Mouse (Mus musculus): ENCODE measurements around the gene Dock1.

GRCm38 (mm10) chr7:134671003-134671461, 578 bp downstream of the Dock1 start:
- TF ChIP-seq CTCF (IDR thresholded peaks at IDR 0.05; ENCODE audit: low read depth, low read length) (no peak), POLR2A (IDR thresholded peaks at IDR 0.05; ENCODE audit: insufficient read depth, low read length) (no peak)
